Mouse (Mus musculus) olfactory bulb, adult 2 months (tissue): Measurements from ENCODE around the gene 5730522E02Rik.

Experiments used
- CTCF ChIP-seq: fragments of 200-500 bp; IDR thresholded peaks from 2 replicates; pipeline ENCODE4 v1.5.1; 2012; ENCODE audit warnings: low read depth, mild to moderate bottlenecking, low read length, moderate library complexity; ENCODE audit not compliant: insufficient read depth
- POLR2A ChIP-seq: fragments of 200-500 bp; IDR thresholded peaks from 2 replicates; pipeline ENCODE4 v1.6.1; 2012; ENCODE audit warnings: mild to moderate bottlenecking, low read depth, low read length, moderate library complexity; ENCODE audit not compliant: insufficient read depth

DNA sequence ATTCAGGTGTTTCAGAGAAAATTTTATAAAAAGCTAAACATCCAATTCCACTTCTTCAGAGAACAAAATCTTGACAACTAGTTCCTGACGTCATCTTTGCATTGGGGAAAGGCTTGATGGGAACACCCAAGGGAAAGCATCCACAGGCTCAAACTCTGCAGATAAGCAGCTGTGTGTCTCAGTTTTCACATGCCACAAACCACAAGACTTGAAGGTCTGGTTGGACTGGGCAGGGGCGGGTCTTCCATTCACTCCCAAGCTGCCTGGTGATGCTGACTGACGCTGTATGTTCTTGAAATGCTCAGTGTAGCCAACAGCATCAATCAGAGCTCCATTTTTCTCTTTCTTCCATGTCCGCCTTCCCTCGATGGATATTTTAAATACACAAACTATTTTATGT, 49.2 kb downstream of the 5730522E02Rik start:
- TF ChIP-seq CTCF (no peak), POLR2A (no peak)
